Mouse (Mus musculus): ENCODE results near the gene Glrx3.
"Not testable (repeated sequence)": the region's sequence is repeated elsewhere in the genome, so short reads cannot be mapped to it uniquely, and the experiment has no call there.

Gene Glrx3

DNA sequence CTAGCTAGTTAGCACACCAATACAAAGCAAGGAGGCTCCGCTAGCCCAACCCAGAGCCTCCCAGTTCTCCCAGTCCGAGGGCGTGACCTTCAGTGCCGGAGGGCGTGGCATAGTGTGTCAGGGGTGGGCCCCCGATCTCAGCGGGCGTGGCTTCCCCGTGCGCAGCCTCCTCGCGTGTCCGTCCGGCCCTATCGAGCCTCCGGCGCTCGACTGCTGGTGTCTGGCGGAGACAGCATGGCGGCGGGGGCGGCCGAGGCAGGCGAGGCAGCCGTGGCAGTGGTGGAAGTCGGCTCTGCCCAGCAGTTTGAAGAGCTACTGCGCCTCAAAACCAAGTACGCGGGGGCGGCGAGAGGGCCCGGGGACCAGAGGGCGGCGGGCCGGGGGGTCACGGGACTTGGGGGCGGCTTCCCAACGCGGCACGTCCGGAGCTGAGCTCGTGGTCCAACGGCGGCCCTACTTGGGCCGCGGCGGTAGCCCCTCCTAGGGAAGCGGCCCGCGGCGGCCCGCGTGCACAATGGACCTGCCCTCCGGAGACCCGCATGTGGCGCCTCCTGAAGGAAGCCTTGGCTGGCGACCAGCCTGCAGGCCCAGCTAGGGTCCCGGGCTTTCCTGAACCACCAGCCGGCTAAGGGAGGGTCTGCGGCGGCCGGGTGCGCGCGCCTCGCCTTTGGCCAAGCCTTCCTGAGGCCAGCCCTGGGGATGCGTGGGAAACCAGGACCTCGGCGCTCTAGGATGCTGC, at the start of gene Glrx3:
Gene Glrx3 (plus strand): TSS at position 175 of the 739 bp plus-strand sequence.
- DNase-seq (ENCODE audit: low read depth, low spot score): peak; percentile 91

GRCm38 (mm10) chr7:137387863-137388262, 49.6 kb upstream of the Glrx3 start:
- DNase-seq (ENCODE audit: low read depth, low spot score): no peak

GRCm38 (mm10) chr7:137395421-137395820, 42.0 kb upstream of the Glrx3 start:
- DNase-seq (ENCODE audit: low read depth, low spot score): no peak

GRCm38 (mm10) chr7:137397361-137397910, 40.0 kb upstream of the Glrx3 start:
- no peak for DNase-seq (ENCODE audit: low read depth, low spot score)

- no peak for DNase-seq (ENCODE audit: low read depth, low spot score)
Observed at GRCm38 (mm10) chr7:137398973-137399372, 38.4 kb upstream of the Glrx3 start.

- DNase-seq (ENCODE audit: low read depth, low spot score): no peak
Observed at GRCm38 (mm10) chr7:137404146-137404545, 33.3 kb upstream of the Glrx3 start.

GRCm38 (mm10) chr7:137407428-137408058, 29.9 kb upstream of the Glrx3 start:
- DNase-seq (ENCODE audit: low read depth, low spot score): no peak

DNA sequence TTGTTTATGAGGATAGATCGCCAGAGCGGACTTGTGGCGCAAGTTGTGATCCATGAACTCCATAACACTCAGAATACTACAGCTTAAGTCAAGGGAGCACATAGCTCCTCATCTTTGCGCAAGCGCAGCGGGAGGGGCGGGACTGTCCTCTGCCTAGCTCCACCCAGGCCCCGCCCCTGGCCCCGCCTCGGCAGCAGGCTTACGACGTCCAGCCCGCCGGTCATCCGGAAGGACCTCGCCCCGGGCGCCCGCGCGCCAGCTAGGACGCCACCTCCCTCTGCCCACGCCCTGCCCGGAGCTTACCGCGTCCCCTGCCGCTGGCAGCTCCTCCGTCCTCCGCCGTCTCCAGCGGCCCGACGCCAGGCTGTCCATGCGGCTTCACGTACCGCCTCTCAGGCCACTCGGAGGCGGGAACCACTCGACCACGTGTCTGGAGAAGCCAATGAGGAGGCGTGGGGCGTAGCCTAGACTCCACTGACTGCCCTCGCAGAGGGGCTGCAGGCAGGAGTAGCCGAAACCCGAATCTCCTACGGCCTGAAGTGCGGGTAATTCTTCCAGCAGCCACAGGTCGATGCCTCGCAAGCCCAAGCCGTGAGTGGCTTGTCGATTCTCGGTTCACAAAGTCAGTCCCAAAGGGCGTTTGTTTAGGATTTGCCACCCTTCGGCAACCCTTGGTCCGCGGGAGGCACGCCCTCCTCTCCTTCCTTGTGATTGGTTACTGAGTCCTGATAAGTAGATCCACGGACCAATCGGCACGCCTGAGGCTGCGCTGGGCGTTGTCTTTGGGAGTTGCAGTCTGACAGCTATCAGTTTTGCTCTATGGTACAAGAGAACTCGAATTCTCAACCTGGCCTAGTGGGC, 26.8 kb upstream of the Glrx3 start, which contains the start of gene 9430038I01Rik:
Gene 9430038I01Rik (minus strand): TSS at position 426 of the 861 bp plus-strand sequence.
- DNase-seq (ENCODE audit: low read depth, low spot score): peak; percentile 95

DNA sequence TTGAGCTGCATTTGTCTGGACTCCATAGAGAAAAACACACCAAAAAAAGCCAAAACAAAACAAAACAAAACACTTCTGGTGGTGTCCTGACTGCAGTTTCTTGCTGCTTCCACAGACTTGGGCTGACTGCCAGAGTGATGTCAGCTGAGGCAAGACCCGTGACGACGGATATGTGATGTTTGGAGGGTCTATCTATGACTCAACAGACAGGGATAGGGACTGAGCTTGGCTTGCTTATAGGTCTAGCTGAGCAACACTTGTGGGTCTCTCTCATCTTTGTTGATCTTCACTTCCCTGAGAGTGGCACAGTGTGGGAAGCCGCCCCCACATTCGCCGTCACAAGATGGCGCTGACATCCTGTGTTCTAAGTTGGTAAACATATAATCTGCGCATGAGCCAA, 22.7 kb upstream of the Glrx3 start:
- DNase-seq (ENCODE audit: low read depth, low spot score): no peak

DNA sequence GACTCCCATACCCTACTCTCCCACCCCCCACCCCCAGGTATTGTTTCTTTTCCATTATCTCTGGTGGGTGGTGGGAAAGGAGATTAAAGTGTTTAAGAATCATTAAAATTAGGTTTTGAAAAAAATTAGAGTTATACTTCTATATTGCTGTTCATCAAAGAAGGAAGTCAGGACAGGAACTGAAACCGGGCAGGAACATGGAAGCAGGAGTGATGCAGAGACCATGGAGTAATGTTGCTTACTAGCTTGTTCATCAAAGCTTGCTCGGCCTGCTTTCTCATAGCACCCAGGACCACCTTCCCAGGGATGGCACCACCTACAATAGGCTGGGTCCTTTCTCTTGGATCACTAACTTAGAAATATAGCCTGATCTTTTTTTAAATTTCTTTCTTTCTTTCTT, 16.9 kb upstream of the Glrx3 start:
- DNase-seq (ENCODE audit: low read depth, low spot score): no peak

DNA sequence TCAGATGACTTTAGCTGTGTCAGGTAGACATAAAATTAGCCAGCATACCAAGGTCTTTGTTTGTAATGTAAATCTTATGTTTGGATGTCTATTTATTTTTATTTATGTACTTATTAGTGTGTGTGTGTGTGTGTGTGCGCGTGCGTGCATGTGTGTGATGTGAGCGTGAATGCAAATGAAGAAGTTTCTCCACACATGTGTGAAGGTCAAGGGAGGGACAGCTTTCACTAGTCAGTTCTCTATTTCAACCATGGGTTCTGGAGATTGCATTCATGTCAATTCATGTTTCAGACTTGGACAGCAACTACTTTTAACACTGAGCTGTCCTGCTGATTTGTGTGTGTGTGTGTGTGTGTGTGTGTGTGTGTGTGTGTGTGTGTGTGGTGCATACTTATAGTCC, 16.2 kb upstream of the Glrx3 start:
- DNase-seq (ENCODE audit: low read depth, low spot score): no peak

DNA sequence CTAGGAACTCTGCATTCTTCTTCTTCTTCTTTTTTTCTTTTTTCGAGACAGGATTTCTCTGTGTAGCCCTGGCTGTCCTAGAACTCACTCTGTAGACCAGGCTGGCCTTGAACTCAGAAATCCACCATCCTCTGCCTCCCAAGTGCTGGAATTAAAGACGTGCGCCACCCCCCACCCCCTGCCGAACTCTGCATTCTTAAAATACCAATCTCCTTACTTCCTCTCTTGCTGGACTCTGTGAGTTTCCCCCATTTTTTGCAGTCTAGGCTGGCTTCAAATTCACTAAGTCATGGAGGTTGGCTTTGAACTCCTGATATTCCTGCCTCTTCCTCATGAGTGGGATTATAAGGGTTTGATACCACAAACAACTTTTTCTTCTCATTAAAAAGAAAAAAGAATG, 10.7 kb upstream of the Glrx3 start:
- no peak for DNase-seq (ENCODE audit: low read depth, low spot score)

DNA sequence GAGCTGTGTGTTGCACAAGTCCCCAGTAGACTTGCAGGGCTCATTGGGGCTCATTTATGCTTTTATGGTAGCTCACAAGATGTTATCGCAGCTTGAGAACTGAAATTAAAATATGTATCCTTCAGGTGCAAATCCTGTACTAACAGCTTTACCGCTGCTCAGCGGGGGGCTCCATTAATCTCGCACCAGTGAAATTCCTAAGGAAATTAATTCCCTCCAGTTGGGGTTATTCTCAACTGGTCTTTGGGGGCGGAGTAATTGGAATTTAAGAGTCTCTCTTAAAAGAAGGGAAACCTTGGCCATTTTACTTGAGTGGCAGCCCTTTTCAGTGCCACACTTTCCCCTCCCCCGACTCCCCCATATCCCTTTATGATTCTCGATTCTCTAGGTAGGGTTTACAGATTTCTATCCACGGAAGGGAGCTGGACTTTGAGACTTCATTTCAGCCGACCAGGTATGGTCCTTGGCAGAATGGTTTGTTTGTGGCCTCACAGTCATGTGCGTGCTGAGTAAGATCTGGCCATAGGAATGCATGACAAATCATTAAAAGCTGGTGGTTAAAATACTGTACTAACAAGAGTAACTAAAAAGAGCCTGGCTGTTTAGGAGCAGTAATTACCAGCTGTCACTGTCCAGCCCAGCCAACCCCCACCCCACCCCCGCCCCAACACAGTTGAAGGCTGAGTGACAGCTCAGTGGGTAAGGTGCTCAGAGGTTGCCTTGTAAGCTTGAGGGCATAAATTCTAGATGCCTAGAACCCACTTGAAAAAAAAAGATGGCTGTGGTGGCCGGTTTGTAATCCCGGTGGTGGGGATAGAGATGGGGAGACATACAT, 5.4 kb upstream of the Glrx3 start:
- DNase-seq (ENCODE audit: low read depth, low spot score): no peak

DNA sequence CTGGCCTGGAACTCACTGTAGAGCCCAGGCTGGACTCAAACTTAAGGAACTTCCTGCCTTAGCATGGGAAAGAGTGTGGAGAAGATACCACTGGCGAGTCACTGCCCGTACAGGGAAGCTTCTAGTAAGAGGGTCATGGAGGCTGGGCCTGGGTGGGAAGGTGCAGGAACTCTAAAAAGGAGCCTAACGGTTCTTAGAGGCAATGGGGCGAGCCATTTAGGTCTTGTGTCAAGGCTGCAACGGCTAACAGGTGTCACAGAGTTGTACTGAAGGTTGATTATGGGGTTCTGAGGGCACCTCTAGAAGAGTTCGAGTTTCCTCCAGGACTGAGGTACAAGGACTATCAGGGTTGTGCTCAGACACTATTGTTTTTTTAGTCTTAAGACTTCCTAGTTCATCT, 513 bp upstream of the Glrx3 start:
- no peak for DNase-seq (ENCODE audit: low read depth, low spot score)

DNA sequence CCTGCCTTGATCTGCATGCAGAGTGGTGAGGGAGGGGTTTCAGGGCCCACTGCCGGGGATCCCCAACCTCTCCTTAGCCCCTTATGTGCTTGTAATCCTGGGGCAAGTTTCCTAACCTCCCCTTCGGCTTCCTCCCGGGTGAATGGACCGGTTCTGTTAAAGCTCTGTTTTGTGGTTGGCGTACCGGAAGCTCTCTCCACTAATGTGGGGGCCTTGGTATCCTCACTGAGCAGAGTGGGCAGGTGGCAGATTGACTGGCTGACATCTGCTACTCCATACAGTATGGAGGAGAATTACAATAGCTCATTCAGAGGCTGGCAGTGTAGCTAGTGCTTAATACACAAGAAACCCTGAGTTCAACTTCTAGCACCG, 751 bp downstream of the Glrx3 start:
- DNase-seq (ENCODE audit: low read depth, low spot score): no peak

- not testable (repeated sequence) for DNase-seq (ENCODE audit: low read depth, low spot score)
Observed at GRCm38 (mm10) chr7:137438962-137439361, 1.5 kb downstream of the Glrx3 start.

- DNase-seq (ENCODE audit: low read depth, low spot score): peak; percentile 84
Observed at GRCm38 (mm10) chr7:137442951-137443350, 5.5 kb downstream of the Glrx3 start.

DNA sequence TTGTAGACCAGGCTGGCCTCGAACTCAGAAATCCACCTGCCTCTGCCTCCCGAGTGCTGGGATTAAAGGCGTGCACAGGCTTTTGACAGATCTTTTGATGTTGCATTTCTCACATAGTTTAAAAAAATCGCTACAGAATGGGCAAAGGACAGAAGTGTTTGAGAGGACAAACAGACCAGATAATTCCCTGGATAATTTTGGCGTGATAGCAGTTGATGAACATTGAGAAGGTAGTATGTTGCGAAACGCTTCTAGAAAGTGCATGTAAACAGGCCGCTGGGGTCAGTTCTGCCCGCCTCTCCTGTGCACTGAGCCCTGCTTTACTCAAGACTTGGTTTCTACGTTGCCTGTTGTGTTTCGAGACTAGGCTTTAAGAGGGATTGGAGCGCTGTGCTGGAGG, 7.9 kb downstream of the Glrx3 start:
- no peak for DNase-seq (ENCODE audit: low read depth, low spot score)

GRCm38 (mm10) chr7:137461396-137461795, 24.0 kb downstream of the Glrx3 start:
- no peak for DNase-seq (ENCODE audit: low read depth, low spot score)

DNA sequence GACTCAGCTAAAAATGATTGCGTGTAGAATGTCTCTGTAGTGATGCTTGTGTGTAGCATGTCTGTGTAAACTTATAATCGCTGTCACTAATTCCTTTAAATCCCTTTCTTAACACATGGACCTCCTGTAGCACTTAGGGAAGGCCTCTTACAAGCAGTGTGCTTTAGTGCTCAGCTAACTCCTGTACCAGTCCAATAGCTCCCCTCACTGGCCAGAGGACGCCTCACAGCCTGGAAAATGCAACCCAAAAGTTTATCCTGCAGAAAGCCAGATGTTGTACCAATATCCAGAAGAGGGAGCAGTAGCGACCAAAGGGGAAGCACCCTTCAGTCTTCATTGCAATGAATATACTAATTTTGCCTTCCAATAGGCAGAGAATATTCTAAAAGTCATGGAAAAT, 30.8 kb downstream of the Glrx3 start:
- peak; percentile 27 for DNase-seq (ENCODE audit: low read depth, low spot score)

DNA sequence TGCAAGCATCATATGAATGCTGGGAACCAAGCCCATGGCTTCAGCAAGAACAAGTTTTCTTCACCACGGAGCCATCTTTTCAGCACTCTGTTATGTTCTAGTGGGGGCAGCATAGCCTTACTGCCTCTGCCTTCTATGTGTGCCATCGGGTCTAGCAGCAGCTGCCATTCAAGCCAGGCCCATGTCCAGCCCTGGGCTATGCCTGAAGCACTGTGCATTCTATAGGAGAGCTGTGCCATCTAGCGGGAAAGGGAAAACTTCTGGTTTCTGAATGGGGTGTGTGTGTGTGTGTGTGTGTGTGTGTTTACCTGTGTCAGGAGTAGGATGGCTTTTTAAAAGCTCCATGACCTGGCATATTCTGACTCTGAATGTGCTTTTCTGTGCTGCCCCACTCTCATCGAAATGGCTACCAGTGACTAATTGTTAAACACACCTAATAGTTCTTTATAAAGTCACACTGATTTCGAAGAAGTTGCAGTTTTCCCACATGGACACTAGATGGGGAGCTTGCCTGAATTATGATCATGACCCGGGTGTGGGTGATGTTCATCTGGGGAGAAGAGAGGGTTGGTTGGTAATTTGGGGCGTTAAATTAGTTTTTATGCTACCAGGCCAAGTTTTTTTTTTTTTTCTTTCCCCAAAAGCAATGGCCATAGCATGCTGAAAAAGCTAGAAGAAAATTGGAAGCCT, 34.2 kb downstream of the Glrx3 start:
- no peak for DNase-seq (ENCODE audit: low read depth, low spot score)
